Mouse (Mus musculus): ENCODE measurements around the gene Armc2. TPM values are rescaled to one million over a fixed set of nuclear protein-coding genes. Genes with fewer than 3 reads are reported as not detected.
"Not testable (repeated sequence)": the region's sequence is repeated elsewhere in the genome, so short reads cannot be mapped to it uniquely, and the experiment has no call there.

The Armc2 gene
- polyA plus RNA-seq, 1 experiment = 1.2 TPM

- Histone ChIP-seq H3K27ac (ENCODE audit: insufficient read depth, low read length) (no peak overlapping the region), H3K9me3 (replicated peaks; ENCODE audit: control insufficient read depth, insufficient read depth, low read length, poor library complexity, severe bottlenecking) (peaks cover 24% of the 10 kb centered on the region), H3K36me3 (ENCODE audit: control insufficient read depth, insufficient read depth, low read length, poor library complexity, severe bottlenecking) (no peaks in the 10 kb centered on the region), H3K4me1 (ENCODE audit: control insufficient read depth, insufficient read depth, low read length) (no peaks in the 10 kb centered on the region), H3K9ac (ENCODE audit: low read depth, poor library complexity, severe bottlenecking) (no peak overlapping the region), H3K4me3 (ENCODE audit: low read depth, low read length) (no peak overlapping the region), H3K27me3 (ENCODE audit: control insufficient read depth, insufficient read depth, low read length, poor library complexity, severe bottlenecking) (no peaks in the 10 kb centered on the region)
- no peak for TF ChIP-seq EP300 (IDR thresholded peaks at IDR 0.05; ENCODE audit: insufficient read depth, low read depth, low read length)
- TF ChIP-seq POLR2A (IDR thresholded peaks at IDR 0.05; ENCODE audit: insufficient read depth, low read length) = no peak
- no peak for TF ChIP-seq CTCF (IDR thresholded peaks at IDR 0.05; ENCODE audit: low read depth, low read length)
These were observed 58.4 kb downstream of the Armc2 start for GRCm38 (mm10) chr10:41959808-41960207.

DNA sequence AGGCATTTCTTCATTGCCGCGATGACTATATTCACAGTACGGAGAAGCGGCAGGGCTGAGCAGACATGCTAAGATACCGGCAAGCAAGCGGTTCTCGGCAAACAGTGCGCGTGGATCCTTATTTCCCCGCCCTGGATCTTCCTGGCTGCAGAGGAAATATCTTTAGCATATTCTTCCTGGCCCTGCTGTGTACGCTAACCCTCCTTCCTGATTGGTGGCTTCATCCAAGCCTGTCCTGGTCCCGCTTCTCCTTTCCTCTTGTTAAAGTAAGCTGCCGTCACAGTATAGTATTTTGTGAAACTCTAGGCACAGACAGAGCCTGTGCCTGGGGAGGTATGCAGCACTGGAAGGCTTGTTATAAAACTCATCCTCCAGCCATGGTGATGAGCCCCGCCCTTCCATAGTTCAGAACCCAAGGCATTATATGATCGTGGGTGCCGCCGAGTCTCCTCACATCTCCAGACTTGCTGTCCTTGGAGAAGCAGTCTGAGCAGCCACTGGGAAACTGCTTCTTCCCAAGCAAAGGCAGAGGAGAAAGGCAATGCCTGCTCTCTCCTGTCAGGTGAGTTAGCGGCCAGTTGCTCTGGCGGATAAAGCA is 59.5 kb downstream of the Armc2 start:
- H3K4me1 ChIP-seq (ENCODE audit: control insufficient read depth, insufficient read depth, low read length) = no peaks in the 10 kb centered on the region
- no peak overlapping the region for H3K27ac ChIP-seq (ENCODE audit: insufficient read depth, low read length)
- H3K36me3 ChIP-seq (ENCODE audit: control insufficient read depth, insufficient read depth, low read length, poor library complexity, severe bottlenecking) = no peaks in the 10 kb centered on the region
- H3K9me3 ChIP-seq (replicated peaks; ENCODE audit: control insufficient read depth, insufficient read depth, low read length, poor library complexity, severe bottlenecking) = peaks cover 24% of the 10 kb centered on the region
- H3K27me3 ChIP-seq (ENCODE audit: control insufficient read depth, insufficient read depth, low read length, poor library complexity, severe bottlenecking) = no peaks in the 10 kb centered on the region
- TF ChIP-seq CTCF (IDR thresholded peaks at IDR 0.05; ENCODE audit: low read depth, low read length) (no peak), EP300 (IDR thresholded peaks at IDR 0.05; ENCODE audit: insufficient read depth, low read depth, low read length) (no peak), POLR2A (IDR thresholded peaks at IDR 0.05; ENCODE audit: insufficient read depth, low read length) (no peak)
- H3K9ac ChIP-seq (ENCODE audit: low read depth, poor library complexity, severe bottlenecking) = no peak overlapping the region
- H3K4me3 ChIP-seq (ENCODE audit: low read depth, low read length) = no peak overlapping the region

GRCm38 (mm10) chr10:41957421-41958225 is 60.6 kb downstream of the Armc2 start:
- H3K27ac ChIP-seq (ENCODE audit: insufficient read depth, low read length) = no peak overlapping the region
- H3K27me3 ChIP-seq (ENCODE audit: control insufficient read depth, insufficient read depth, low read length, poor library complexity, severe bottlenecking) = no peaks in the 10 kb centered on the region
- TF ChIP-seq POLR2A (IDR thresholded peaks at IDR 0.05; ENCODE audit: insufficient read depth, low read length) (no peak), EP300 (IDR thresholded peaks at IDR 0.05; ENCODE audit: insufficient read depth, low read depth, low read length) (no peak), CTCF (IDR thresholded peaks at IDR 0.05; ENCODE audit: low read depth, low read length) (no peak)
- no peaks in the 10 kb centered on the region for H3K4me1 ChIP-seq (ENCODE audit: control insufficient read depth, insufficient read depth, low read length)
- no peak overlapping the region for H3K9ac ChIP-seq (ENCODE audit: low read depth, poor library complexity, severe bottlenecking)
- H3K36me3 ChIP-seq (ENCODE audit: control insufficient read depth, insufficient read depth, low read length, poor library complexity, severe bottlenecking) = no peaks in the 10 kb centered on the region
- peaks cover 24% of the 10 kb centered on the region for H3K9me3 ChIP-seq (replicated peaks; ENCODE audit: control insufficient read depth, insufficient read depth, low read length, poor library complexity, severe bottlenecking)
- no peak overlapping the region for H3K4me3 ChIP-seq (ENCODE audit: low read depth, low read length)

GRCm38 (mm10) chr10:41953528-41953864 is 64.7 kb downstream of the Armc2 start:
- Histone ChIP-seq H3K27me3 (ENCODE audit: control insufficient read depth, insufficient read depth, low read length, poor library complexity, severe bottlenecking) (no peaks in the 10 kb centered on the region), H3K36me3 (ENCODE audit: control insufficient read depth, insufficient read depth, low read length, poor library complexity, severe bottlenecking) (no peaks in the 10 kb centered on the region), H3K9ac (ENCODE audit: low read depth, poor library complexity, severe bottlenecking) (no peak overlapping the region), H3K4me1 (ENCODE audit: control insufficient read depth, insufficient read depth, low read length) (no peaks in the 10 kb centered on the region), H3K9me3 (replicated peaks; ENCODE audit: control insufficient read depth, insufficient read depth, low read length, poor library complexity, severe bottlenecking) (peaks cover 17% of the 10 kb centered on the region; the same call in 1 of the 2 replicates), H3K4me3 (ENCODE audit: low read depth, low read length) (no peak overlapping the region), H3K27ac (ENCODE audit: insufficient read depth, low read length) (no peak overlapping the region)
- TF ChIP-seq EP300 (IDR thresholded peaks at IDR 0.05; ENCODE audit: insufficient read depth, low read depth, low read length) (no peak), CTCF (IDR thresholded peaks at IDR 0.05; ENCODE audit: low read depth, low read length) (no peak), POLR2A (IDR thresholded peaks at IDR 0.05; ENCODE audit: insufficient read depth, low read length) (no peak)

DNA sequence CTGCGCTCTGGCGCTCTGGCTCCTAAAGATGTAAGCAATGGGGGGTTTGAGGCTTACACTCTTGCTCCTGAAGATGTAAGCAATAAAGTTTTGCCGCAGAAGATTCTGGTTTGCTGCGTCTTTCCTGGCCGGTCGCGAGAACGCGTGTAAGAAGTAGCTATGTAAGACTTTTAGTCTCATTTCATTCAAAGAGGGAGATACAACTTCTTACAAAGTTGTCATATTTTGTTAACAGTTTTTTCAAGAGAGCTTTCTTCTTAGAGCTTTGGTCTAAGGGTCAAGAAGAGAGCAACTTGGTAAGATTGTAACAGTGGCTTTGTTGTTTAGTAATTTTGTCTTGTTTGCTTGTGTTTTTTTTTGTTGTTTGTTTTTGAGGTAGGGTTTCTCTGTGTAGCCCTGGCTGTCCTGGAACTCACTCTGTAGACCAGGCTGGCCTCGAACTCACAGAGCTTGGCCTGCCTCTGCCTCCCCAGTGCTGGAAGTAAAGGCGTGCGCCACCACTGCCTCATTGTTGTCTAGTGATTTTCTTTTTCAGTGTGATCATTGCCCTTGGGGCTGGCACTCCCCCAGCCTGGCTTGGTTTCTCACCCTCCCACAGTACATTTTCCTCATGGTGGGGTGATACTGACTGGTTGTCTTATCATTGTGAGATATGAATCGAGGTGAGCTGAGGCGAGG is 65.3 kb downstream of the Armc2 start:
- Histone ChIP-seq H3K9ac (ENCODE audit: low read depth, poor library complexity, severe bottlenecking) (no peak overlapping the region), H3K27me3 (ENCODE audit: control insufficient read depth, insufficient read depth, low read length, poor library complexity, severe bottlenecking) (no peaks in the 10 kb centered on the region), H3K36me3 (ENCODE audit: control insufficient read depth, insufficient read depth, low read length, poor library complexity, severe bottlenecking) (no peaks in the 10 kb centered on the region), H3K4me1 (ENCODE audit: control insufficient read depth, insufficient read depth, low read length) (no peaks in the 10 kb centered on the region), H3K27ac (ENCODE audit: insufficient read depth, low read length) (no peak overlapping the region), H3K4me3 (ENCODE audit: low read depth, low read length) (no peak overlapping the region), H3K9me3 (replicated peaks; ENCODE audit: control insufficient read depth, insufficient read depth, low read length, poor library complexity, severe bottlenecking) (peaks cover 13% of the 10 kb centered on the region; the same call in 1 of the 2 replicates)
- TF ChIP-seq CTCF (IDR thresholded peaks at IDR 0.05; ENCODE audit: low read depth, low read length) (no peak), POLR2A (IDR thresholded peaks at IDR 0.05; ENCODE audit: insufficient read depth, low read length) (no peak), EP300 (IDR thresholded peaks at IDR 0.05; ENCODE audit: insufficient read depth, low read depth, low read length) (no peak)

- not testable (repeated sequence) for H3K27me3 ChIP-seq (ENCODE audit: control insufficient read depth, insufficient read depth, low read length, poor library complexity, severe bottlenecking); H3K36me3 ChIP-seq (ENCODE audit: control insufficient read depth, insufficient read depth, low read length, poor library complexity, severe bottlenecking); H3K4me1 ChIP-seq (ENCODE audit: control insufficient read depth, insufficient read depth, low read length); H3K9ac ChIP-seq (ENCODE audit: low read depth, poor library complexity, severe bottlenecking); H3K9me3 ChIP-seq (replicated peaks; ENCODE audit: control insufficient read depth, insufficient read depth, low read length, poor library complexity, severe bottlenecking); H3K4me3 ChIP-seq (ENCODE audit: low read depth, low read length); H3K27ac ChIP-seq (ENCODE audit: insufficient read depth, low read length)
These were observed 65.9 kb downstream of the Armc2 start for GRCm38 (mm10) chr10:41952354-41952753.
